Mouse (Mus musculus) CH12.LX (cell line): ENCODE data around the gene Atp11c.

Experiments
- CHD1 ChIP-seq: IDR thresholded peaks from 2 replicates; pipeline ENCODE4 v1.6.1; 2012; ENCODE audit warnings: low read depth, low read length, improper control_type of control experiment, inconsistent platforms
- CTCF ChIP-seq, 2 experiments: IDR thresholded peaks in 1 of 2; conservative IDR thresholded peaks in 1 of 2; 2 replicates each; pipeline ENCODE4 v1.5.1; 2011 to 2012; ENCODE audit warnings: low read depth in 2 of 2, low read length in 2 of 2, improper control_type of control experiment in 1 of 2, inconsistent platforms in 1 of 2, mild to moderate bottlenecking in 1 of 2, moderate library complexity in 1 of 2
- EP300 ChIP-seq: IDR thresholded peaks from 2 replicates; pipeline ENCODE4 v1.6.1; 2011; ENCODE audit warnings: low read length, improper control_type of control experiment
- HCFC1 ChIP-seq: IDR thresholded peaks from 2 replicates; pipeline ENCODE4 v1.6.1; 2012; ENCODE audit warnings: low read depth, mild to moderate bottlenecking, inconsistent platforms, low read length, improper control_type of control experiment
- JUND ChIP-seq: conservative IDR thresholded peaks from 2 replicates; pipeline ENCODE4 v1.6.1; 2011; ENCODE audit warnings: low read depth, low read length, improper control_type of control experiment
- NELFE ChIP-seq: IDR thresholded peaks from 2 replicates; pipeline ENCODE4 v1.6.1; 2011; ENCODE audit warnings: low read depth, low read length, improper control_type of control experiment
- NRF1 ChIP-seq: IDR thresholded peaks from 2 replicates; pipeline ENCODE4 v1.6.1; 2014; ENCODE audit warnings: low read depth, mild to moderate bottlenecking, inconsistent platforms, low read length, improper control_type of control experiment, moderate library complexity
- POLR2A ChIP-seq: IDR thresholded peaks from 2 replicates; pipeline ENCODE4 v1.6.1; 2011; ENCODE audit warnings: low read depth, mild to moderate bottlenecking, improper control_type of control experiment, low read length
- POLR2AphosphoS2 ChIP-seq: IDR thresholded peaks from 2 replicates; pipeline ENCODE4 v1.6.1; 2011; ENCODE audit warnings: low read depth, low read length, improper control_type of control experiment
- USF1 ChIP-seq: IDR thresholded peaks from 2 replicates; pipeline ENCODE4 v1.6.1; 2014; ENCODE audit warnings: low read depth, mild to moderate bottlenecking, inconsistent platforms, low read length, improper control_type of control experiment
- ZNF384 ChIP-seq: IDR thresholded peaks from 2 replicates; pipeline ENCODE4 v1.6.1; 2012; ENCODE audit warnings: low read depth, low read length, improper control_type of control experiment, inconsistent platforms

- TF ChIP-seq POLR2A (no peak), ZNF384 (no peak), USF1 (no peak), NELFE (no peak), EP300 (no peak), CTCF (conservative IDR thresholded peaks at IDR 0.05 in 1 of 2, IDR thresholded peaks at IDR 0.05 in 1 of 2; ENCODE audit: low read depth in 2 of 2, low read length in 2 of 2) (no peak), POLR2AphosphoS2 (no peak), CHD1 (no peak), HCFC1 (no peak), NRF1 (no peak), JUND (no peak)
Observed at GRCm38 (mm10) chrX:60403062-60403763, 189.3 kb downstream of the Atp11c start.
